Mouse (Mus musculus): ENCODE results near the gene Gm4871.
"Not testable (repeated sequence)": the region's sequence is repeated elsewhere in the genome, so short reads cannot be mapped to it uniquely, and the experiment has no call there.

Gene Gm4871

DNA sequence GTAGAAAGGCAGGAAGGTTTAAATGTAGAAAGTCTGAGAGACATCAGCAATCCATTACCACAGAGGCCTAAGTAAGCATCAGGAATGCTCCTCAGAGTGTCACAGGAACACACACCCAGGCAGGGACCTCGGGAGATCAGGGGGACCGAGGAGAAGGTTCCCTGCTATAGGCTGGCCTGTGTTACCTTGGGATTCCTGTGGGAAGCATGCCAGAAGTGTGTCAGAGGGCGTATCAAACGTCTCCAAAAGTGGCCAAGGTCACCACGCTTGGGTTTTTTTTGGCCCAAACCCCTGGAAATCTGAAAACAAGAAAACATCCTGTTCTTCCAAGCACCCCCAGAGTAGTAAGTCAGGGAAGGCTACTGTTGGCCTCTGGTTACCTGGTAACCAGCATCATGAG, at the start of gene Gm4871:
Gm4871 (minus strand) TSS at position 364 of the 400 bp plus-strand sequence.
- in situ Hi-C loops (cut with MboI): not testable (repeated sequence)

- in situ Hi-C loops (cut with MboI): no loop called here
Measured at GRCm38 (mm10) chr5:145081866-145082613, 49.5 kb upstream of the Gm4871 start.

DNA sequence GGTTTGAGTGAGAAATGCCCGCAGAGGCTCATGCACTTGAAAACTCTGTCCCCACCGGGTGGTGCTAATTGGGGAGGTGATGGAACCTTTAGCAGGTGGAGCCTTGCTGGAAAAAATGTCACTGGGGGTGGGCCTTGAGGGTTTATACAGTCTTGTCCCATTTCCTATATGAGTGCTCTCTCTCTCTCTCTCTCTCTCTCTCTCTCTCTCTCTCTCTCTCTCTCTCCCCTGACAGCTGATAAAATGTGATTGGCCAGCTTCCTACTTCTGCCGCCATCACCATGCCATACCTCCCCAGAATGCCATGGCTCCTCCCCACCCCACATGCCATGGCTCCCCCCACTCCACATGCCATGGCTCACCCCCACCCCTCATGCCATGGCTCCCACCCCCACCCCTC, 42.5 kb upstream of the Gm4871 start:
- in situ Hi-C loops (cut with MboI): no loop called here

DNA sequence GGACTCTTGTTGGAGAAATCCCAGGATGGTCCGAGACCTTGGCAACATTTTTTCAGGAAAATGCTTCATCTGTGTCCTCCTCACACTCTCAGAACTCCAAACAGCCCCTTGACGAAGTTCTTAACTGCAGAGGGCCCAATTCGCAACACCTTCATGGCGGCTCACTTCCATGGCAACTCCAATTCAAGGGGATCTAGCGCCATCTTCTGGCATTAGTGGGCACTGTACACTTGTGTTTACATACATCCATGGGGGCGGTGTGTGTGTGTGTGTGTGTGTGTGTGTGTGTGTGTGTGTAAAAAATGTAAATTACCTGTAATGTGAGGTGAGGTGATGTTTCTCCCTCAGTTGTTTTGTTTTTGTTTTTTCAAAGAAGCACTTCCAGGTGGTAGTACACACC, 38.8 kb upstream of the Gm4871 start:
- in situ Hi-C loops (cut with MboI): no loop called here

DNA sequence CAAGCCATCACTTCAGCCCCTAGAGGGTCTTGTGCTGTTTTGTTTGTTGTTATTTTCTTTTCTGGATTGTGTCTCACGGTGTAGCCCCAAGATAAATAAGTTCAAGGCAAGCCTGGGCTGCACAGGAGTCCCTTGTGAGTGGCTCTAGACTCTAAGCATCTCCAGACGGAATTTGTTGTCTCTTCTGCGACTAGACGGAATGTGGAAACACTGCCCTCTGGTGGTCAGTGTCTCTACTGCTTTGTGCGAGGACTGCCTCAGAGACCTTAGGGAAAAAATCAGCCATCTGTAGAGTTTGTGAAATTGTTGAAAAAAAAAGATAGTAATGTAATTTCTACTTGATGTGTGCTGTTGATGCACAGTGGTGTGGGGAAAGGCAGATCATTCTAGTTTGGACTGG, 37.2 kb upstream of the Gm4871 start:
- in situ Hi-C loops (cut with MboI): no loop called here

DNA sequence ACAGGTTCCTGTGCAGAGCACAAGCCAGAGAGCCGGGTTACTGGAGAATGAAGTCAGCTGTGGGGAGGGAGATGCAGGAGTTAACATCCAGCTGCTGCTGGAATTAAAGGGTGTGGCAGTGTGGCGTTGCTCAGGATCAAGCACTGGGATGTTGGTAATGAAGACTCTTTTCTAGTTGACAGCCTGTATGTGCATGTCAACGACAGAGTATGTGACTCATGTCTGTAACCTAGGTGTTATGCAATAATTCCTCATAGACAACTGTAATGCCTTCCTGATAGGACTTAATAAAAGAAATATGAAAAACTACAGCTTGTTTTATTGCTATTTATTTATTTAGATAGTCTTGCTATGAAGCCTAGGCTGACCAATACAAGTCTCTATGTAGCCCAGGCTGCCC, 36.3 kb upstream of the Gm4871 start:
- in situ Hi-C loops (cut with MboI): no loop called here

DNA sequence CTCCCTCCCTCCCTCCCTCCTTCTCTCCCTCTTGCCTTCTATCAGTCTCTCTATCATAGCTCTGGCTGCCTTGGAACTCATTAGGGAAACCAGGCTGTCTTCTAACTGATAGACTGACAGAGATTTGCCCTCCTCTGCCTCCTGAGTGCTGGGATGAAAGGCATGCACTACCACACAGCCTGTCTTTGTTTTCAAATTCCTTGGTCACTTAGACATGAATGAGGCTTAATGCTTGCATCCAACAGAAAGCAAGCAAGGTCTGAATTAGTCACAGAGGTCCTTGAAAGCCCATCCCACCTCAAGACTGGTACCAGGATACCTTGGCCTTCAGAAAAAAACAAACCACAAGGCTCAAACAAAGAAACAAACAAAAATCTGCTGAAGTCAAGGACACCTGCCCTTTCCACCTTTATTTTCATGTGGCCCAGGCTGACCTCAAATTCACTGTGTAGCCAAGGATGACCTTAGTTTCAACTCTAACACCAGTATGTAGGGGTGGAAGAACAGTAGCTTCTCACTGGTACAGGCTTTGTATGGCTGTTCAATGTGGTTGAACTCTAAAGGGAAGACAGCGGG, 32.3 kb upstream of the Gm4871 start:
- in situ Hi-C loops (cut with MboI): no loop called here

GRCm38 (mm10) chr5:145059524-145059923, 27.0 kb upstream of the Gm4871 start:
- in situ Hi-C loops (cut with MboI): no loop called here

- in situ Hi-C loops (cut with MboI): no loop called here
Measured at GRCm38 (mm10) chr5:145058722-145059121, 26.2 kb upstream of the Gm4871 start.

DNA sequence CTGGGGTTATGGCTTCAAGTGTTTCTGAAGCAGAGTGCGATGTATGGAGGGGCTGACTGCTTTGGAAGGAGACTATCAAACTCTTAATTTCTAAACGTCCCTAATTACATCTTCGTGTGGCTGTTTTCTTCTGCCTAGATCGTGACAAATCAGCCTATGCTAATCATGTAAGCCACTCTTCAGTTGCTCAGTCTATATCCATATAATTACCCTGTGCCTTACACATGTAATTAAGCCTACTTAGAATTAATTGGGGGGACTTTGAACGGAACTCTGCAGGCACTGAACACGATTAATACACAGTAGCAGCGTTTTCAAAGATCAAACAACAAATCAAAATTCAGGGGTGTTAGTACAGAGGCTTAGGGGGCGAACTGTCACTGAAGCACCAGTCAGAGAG, 25.4 kb upstream of the Gm4871 start:
- in situ Hi-C loops (cut with MboI): no loop called here

DNA sequence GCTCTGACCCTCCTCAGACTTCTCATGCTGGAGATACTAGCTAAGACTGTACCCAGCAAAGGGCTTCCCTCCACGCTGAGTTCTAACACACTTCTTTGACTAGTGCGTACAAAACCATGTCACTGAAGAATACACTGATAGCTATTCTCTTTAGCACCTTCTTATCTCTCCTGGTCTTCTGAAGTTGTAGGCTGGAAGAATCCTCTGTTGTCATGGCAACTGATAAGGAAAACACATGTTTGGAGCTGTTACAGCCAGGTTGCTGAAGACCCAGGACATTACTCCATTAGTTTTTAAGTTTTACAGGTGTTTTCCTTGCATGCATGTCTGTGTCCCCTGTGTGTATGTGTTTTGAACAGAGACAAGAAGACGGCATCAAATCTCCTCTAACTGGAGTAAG, 21.6 kb upstream of the Gm4871 start:
- in situ Hi-C loops (cut with MboI): not testable (repeated sequence)

DNA sequence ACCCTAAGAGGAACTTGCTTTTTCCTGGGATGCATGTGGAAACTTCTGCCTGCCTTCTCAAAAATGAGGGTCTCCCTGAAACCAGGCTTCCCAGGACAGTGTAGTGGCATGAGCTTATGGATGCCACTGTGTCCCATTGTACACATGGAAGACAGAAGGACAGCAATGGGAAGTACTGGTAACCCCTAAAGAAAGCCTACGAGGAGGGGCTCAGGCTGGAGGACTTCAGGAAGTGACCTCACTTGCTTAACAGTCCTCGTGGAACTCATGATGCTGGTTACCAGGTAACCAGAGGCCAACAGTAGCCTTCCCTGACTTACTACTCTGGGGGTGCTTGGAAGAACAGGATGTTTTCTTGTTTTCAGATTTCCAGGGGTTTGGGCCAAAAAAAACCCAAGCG, 10.1 kb upstream of the Gm4871 start, which contains the start of gene 1700018F24Rik:
1700018F24Rik (plus strand) TSS at position 301 of the 400 bp plus-strand sequence.
- in situ Hi-C loops (cut with MboI): not testable (repeated sequence)

DNA sequence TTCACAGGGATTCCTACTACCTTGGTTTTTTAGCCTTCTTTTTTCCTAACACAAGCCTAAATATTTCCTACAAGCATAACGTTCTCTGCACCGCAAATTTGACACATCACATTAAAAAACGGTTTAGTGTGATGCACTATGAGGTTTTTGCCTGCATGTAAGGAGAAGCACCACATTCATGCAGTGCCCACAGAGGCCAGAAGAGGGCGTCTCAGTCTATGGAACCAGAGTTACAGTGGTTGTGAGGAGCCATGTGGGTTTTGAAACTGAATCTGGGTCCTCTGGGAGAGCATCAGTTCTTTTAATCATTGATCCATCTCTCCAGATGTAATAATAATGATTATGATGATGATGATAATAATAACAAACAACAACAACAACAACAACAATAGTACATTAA, 9.1 kb upstream of the Gm4871 start:
- in situ Hi-C loops (cut with MboI): no loop called here

- in situ Hi-C loops (cut with MboI): not testable (repeated sequence)
Measured at GRCm38 (mm10) chr5:145030476-145030875, 2.1 kb downstream of the Gm4871 start.

DNA sequence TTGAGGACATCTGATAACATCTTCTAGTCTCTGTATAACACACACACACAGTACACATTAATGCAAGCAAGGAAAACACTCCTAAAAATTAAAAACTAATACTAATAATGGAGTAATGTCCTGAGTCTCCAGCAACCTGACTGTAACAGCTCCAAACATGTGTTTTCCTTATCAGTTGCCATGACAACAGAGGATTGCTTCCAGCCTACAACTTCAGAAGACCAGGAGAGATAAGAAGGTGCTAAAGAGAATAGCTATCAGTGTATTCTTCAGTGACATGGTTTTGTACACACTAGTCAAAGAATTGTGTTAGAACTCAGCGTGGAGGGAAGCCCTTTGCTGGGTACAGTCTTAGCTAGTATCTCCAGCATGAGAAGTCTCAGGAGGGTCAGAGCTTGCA, 11.8 kb downstream of the Gm4871 start:
- in situ Hi-C loops (cut with MboI): not testable (repeated sequence)

DNA sequence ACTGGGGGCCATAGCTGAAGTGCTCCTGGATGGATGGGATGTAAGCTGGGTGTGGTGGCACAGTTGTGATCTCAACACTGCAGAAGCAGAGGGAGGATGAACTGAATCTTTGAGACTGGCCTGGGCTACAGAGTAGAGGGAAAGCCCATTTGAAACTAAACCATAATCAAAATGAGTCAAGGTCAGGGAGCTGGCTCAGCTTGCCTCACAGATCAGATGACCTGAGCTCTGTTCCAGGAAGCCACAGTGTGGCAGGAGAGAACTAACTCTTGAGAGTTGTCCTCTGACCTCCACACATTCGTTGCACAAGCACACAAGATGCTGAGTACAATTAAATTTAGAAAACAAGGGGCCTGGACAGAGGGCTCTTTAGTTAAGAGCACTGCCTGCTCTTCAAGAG, 12.3 kb downstream of the Gm4871 start:
- in situ Hi-C loops (cut with MboI): not testable (repeated sequence)

DNA sequence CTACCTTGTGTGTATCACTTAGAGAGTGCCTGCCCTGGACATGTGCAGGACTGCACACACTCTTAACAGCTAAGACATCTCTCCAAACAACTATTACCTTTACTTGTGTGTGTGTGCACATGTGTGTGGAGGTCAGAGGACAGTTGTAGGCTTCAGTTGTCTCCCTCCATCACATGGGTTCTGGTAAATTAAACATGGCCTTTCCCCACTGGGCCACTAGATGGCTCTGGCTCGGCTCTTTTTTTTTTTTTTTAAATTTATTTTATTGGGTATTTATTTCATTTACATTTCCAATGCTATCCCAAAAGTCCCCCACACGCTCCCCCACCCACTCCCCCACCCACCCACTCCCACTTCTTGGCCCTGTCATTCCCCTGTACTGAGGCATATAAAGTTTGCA, 15.8 kb downstream of the Gm4871 start:
- in situ Hi-C loops (cut with MboI): not testable (repeated sequence)

GRCm38 (mm10) chr5:145014278-145014677, 18.3 kb downstream of the Gm4871 start:
- in situ Hi-C loops (cut with MboI): no loop called here

DNA sequence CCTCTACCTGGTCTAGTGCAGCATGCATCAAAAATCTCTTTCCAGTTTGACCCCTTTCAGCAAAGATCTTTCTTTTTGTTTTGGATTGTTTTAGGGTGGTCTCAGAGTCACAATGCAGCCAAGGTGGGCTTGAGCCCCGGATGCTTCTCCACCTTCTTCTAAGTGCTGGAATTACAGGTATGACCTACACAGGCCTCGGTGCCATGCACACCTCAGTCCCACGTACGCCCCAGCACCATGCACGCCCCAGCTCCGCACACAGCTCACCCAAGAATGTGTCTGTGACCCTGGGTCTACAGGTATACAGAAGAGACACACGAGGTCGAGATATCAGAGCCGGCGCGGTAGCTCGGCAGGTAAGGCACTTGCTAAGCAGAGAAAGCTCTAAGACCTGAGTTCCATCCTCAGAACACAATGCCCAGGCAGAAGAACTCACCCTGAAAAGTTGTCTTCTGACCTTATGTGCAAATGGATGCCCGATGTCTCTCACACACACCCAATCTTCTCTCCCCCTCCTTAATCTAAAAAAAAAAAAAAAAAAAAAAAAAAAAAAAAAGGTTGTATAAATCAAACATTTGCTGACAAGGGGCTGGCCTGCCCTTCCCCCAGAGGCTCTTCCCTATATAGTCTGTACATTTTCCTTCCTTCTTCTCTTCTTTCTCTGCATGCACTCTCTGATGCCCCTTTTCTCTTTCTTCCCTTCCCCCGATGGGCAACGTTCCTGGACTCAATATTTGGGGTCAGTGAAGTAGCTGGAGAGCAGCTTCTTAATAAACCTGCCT, 23.5 kb downstream of the Gm4871 start:
- in situ Hi-C loops (cut with MboI): no loop called here

- in situ Hi-C loops (cut with MboI): no loop called here
Measured at GRCm38 (mm10) chr5:145005596-145005995, 27.0 kb downstream of the Gm4871 start.

DNA sequence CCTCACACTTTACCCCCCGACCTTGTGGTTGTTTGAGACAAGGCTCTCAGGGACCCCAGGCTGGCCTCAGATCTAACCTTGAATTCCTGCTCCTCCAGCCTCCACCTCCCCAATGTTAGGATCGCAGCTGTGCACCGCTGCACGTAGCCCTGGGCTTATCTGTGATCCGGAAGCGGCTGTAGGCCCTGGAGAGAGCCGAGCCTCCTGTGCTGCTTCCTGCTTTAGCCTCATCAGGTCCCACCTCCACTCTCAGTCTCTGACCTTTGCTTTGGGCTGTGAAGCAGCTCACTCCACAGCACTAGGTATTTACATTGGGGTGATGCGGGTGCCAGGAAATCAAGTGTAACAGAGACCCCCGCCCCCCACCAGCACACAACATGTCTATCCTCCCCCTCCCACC, 28.1 kb downstream of the Gm4871 start:
- in situ Hi-C loops (cut with MboI): no loop called here

DNA sequence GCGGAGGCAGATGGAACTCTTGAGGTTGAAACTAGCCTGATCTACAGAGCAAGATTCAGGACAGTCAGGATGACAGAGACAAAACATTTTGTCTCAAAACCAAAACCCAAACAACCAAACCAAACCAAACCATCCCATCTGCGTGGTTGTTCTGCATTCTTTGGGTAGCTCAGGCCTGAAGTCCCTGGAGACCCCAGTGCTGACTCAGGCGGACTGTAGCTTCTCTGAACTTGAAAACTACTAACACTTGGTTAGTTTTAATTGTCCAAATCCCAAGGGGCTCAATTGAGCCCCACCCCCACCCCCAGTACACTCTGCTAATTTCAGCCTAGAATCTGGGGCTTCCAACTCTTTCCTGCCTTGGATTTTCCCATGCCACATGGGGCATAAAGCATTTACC, 29.2 kb downstream of the Gm4871 start:
- in situ Hi-C loops (cut with MboI): no loop called here

- in situ Hi-C loops (cut with MboI): no loop called here
Measured at GRCm38 (mm10) chr5:144998491-144998890, 34.1 kb downstream of the Gm4871 start.

Data from mature B cell (primary cell).